Mouse (Mus musculus) neutrophil, adult 5-6 weeks (primary cell): ENCODE data around the gene Tnrc6b. TPM values are rescaled to one million over a fixed set of nuclear protein-coding genes. Genes with fewer than 3 reads are reported as not detected.

Experiments
- ATAC-seq: fragments of 151-379, 151-347 bp; 2 replicates; pipeline ENCODE4 v1.8.0; 2017; ENCODE audit warnings: mild to moderate bottlenecking, moderate TSS enrichment; ENCODE audit not compliant: insufficient number of reproducible peaks, poor library complexity, low FRiP score, severe bottlenecking; ENCODE audit errors: extremely low read depth
- total RNA-seq: library from RNA; stranded (forward); fragments of 200-1000 nt; gene quantifications from 2 replicates; pipeline ENCODE4 v1.2.3, GENCODE M21; 2017

The Tnrc6b gene
- total RNA-seq, 1 experiment from 2014 or later = 133 TPM

DNA sequence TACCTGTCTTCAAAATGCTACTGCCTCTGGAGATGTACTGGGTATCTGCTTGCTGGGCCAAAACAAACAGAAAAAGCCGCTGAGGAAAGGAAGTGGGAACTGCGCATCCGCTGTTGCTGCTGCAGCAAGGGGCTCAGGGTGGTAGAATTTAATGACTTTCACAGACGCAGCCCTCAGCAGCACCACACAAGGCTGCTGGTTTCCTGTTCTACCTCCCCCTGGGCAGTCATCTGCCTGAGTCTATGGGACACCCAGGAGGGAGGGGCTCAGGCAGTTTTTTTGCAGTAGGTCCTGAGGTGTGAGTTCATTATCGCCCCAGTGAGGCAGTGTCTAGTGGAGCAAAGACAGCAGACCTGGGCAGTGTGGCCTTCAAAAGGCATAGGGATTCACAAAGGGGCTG lies 13.5 kb upstream of the Tnrc6b start:
- peak; percentile 47 for ATAC-seq

DNA sequence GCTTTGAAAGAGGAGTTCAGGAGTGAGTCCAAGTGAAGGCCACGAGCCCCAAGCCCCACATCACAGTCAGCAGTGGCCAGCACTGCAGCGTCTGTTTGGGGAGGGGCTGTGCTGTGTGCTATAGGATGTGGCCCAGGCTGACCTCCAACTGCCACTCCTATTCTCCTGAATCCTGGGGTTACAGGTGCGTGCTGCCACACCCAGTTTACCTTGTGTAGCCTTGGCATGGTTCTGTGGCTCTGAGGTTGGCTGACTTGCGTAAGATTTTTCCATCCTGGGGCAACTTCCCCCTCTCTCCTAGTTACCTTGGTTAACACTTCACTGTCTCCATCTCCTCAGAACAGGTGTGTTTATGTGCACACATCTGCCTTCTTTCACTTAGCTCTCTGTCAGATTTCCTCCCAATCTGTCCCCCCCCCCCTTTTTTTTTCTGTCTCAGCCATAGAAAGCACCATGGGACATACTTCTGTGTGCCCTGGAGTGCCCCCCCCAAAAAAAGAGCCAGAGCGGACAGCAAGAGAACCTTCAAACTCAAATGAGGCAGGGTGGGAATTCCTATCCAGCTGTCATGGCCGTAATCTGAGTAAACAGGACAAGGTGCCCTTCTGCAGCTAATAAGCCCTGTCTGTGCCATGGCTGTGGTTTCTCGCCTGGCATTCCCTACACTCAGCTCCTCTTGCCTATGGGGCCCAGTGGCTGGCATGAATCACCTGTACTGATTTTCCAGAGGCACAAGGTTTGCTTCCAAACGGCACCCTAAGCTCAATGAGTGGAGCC lies 9.4 kb upstream of the Tnrc6b start:
- no peak for ATAC-seq

DNA sequence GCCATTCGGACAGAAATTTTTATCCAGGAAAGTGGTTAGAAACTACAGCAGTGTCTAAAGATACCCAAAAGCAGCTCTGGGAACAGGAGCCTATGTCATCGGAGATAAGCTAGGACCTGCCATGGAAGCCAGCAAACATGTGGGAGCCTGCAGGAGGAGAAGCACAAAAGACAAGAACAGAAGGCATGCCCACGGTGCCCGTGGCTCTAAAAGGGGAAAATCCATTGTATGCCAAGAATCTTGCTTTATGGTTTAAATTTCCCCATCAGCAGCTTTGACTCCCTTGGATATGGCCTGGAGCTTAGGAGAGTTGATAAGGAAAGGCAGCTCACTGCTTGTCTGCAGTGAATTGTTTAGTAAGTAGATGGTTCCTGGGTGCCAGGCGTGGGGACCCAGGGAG lies 8.2 kb upstream of the Tnrc6b start:
- ATAC-seq = no peak

DNA sequence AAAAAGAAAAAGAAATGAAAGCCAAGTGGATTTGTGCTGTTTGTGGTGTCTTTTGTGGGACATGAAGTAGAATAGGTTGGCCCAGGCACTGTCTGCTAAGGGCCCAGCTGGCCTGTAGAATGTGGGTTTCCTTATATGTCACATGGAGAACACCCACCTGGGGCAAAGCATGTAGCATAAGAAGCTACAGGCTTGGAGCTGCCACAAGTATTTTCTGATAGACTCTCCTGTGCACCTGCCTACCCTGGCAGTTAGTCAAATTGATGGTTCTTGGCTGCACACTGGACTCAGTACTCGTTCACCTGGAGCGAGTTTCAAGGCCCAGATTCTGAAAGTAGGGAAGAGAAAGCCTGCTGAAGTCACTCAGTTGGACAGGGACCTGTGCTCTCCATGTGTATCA lies 7.6 kb upstream of the Tnrc6b start:
- no peak for ATAC-seq

DNA sequence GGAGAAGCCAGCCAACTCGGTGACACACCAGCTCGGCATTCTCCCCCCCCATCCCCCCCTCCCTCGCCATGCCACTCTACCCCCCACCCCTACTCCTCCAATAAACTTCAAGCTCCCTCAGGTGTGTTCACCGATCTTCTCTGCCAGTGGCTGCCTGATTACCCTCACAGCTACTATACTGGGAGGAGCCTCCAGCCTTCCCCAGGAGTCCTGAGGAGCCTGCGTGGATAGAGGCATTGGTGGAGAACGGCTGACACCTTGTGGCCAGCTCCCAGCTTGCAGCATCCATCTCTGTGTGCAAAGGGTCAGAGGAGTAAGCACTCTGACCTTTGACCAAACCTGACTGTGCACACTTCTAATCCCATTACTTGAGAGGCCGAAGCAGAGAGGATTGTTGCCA lies 6.8 kb upstream of the Tnrc6b start:
- ATAC-seq = peak; percentile 93

DNA sequence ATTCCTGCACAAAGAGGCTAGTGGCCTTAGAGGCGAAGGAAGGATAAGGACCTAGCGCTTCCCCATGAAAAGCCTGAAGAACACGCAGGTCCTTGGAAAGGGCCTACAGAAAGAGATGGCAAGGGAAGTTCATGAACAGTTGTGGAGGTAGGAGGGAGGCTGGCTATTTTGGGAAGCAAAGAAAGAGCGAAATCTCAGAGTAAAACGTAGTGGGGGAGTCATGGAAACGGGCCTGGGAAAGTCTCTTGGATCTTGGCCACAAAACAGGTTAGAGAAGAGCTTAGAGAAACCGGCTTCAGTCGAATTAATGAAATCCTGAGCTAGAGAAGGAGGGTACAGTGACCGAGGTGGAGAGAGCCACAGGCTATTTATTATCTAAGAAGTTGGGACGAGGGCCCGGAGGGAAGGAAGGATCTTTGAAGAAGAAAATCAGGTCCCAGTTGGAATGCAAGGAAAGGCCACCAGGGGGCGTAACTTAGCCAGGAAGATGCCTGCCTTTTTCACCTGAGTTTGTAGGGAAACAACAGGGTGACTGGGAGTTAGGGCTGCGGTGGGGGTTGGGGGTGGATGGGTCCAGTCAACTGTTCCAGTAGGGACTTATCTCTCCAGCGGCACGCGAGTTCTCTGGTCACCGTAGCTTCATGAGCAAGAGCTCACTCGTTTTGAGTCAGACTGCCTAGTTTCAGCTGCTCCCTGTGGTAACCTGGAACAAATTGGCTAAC lies 5.1 kb upstream of the Tnrc6b start:
- no peak for ATAC-seq

DNA sequence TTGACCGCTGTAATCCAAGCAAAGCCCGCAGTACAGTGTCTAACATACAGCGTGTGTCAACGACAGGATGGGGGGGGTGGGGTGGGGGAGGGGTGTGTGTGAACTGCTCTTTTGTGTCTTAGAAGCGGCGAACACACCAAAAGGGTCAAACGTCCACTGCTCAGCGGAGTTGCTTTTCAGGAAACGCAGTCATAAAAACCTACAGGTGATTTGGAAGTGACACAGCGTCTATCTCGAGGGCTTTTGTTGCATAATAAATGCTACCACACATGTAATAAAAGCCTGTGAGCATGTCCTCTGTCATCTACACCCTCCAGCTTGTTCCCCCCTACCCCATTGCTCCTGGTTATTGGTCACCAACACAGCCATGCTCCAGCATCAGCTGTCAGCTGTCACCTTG lies 4.5 kb upstream of the Tnrc6b start:
- ATAC-seq = no peak

DNA sequence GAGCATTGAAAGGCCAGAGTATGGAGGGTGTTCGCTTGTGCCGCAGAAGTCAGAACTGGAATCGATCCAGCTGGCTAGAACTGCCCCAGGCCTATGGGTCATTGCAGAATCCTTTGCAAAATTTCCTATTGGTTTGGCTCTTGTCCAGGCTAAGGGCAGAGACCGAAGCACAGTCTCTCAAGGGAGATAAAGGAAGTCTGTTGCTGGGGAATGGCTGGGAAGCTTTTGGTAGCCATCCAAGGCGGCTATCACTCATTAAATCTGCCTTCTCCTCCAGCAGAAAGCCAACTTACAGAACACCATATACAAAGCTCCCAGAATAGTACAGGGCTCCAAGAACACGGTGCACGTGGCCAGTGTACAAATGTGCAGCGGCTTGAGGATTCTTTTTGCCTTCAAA lies 4.0 kb upstream of the Tnrc6b start:
- no peak for ATAC-seq

DNA sequence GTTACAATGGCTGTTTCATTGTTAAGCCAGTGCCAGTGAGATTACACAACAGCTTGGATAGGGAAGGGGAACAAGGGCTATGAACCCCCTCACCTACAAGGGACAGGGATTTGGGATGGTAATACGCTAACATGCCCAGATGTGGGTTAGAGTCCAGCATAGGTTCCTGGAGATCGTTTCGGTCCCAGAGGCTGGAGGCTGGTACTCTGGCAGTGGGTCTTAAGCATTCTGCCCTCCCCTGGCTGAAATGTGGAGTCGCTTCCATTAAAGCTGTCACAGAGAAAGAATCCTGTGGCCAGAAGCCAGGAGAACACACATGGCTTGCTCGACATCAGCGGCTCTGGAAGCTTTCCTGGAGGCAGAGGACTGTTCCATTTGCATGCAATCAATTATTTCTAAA lies 1.5 kb upstream of the Tnrc6b start:
- ATAC-seq = no peak

DNA sequence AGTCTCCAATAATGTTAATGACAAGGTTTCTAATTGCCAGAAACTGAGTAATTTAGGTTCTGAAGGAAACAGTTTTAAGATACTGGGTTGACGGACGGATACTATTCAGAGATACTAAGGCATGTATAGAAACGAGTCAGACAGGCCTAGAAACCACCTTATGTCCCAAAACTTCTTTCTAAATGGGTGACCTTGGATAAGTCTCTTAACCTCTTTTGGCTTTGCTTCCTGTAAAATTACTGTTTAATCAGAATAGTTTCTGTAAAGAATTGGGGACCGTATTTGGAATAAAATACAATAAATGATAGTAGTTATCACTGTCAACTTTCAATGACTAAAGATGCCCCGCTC lies 881 bp upstream of the Tnrc6b start:
- ATAC-seq = no peak

DNA sequence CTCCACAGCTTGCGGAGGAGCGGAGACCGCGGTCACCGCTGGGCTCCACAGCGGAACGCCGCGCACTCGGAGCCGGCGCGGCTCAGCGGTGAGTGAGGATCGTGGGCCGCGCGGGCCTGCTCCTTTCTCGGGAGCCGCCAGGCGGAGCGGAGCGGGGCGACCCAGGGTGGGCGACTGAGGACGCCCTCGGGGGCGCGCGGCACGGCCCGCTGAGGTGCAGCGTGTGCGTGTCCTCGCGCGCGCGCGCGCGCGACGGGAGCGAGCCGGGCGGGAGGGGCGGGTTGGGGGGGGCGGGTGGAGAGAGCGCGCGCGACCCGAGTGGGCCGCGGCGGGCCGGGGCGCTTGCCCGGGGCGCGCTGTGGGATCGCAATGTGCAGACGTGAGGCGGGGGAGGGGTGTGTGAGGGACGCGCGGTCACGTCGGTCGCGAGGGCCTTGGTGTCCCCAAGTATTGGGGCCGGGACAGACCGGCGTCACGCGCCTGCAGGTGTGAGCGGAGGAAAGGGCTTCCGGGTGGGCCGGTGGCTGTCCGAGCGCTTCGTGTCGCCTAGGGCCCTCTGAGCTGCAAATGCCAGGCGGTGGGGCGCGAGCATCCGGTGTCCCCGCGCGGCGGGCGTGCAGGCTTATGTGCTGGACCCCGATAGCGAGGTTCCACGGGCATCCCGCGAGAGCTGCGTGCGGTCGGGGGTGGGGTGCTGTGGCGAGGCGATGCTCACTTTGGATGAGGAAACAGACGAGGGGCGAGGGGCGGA lies 463 bp downstream of the Tnrc6b start:
- no peak for ATAC-seq

DNA sequence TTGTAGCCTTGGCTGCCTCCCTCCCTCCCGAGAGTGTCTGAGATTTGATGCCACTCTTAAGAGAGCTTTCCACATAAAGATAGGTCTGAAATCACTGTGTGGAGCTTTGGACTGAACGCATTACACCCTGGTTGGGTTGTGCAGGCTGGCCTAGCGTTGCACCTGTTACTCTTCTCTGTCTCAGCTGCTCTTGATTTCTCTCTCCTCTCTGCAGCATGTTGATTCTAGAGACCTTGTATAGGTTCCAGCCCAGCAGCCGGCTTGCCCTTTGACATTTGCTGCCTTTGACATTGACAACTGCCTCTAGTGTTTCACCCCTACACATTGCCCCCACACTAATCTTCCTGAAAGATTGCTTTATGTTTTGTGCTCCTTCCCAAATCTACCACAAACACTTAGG lies 3.2 kb downstream of the Tnrc6b start:
- no peak for ATAC-seq

DNA sequence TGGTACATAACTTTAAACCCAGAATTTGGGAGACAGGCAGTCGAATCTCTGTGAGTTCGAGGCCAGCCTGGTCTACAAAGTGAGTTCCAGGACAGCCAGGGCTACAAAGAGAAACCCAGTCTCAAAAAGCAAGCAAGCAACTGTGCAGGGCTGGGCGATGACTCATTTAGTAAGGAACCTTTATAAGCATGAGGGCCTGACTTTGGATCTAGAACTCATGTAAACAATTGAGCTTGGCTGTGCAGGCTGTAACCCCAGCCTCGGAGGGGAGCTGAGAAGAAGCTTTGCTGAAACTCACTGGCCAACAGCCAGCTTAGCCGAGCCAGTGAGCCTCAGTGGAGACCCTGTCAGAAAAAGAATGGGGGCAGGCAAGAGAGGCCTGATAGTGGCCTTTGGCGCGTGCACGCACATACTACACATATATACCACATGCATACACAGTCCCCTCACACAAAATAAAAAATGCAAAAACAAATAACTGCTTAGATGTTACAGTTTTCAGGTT lies 5.6 kb downstream of the Tnrc6b start:
- no peak for ATAC-seq

DNA sequence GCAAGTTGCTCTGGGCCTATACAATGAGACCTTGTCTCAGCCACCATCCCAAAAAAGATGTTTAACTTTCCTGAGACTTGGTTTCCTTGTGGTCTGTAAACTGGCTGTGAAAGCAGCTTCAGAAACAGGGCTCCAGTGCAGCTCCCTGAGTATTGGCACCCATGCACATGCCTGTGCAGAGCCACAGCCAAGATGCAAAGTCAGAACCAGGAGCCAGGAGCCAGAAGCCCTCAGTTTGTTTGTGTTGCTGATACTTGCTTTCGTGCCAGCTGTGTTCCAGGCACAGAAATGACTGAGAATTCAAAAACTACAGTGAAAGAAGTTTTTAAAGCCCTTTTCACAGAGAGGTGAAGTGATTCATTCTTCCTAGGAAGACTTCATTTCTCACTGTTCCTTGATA lies 6.3 kb downstream of the Tnrc6b start:
- no peak for ATAC-seq

DNA sequence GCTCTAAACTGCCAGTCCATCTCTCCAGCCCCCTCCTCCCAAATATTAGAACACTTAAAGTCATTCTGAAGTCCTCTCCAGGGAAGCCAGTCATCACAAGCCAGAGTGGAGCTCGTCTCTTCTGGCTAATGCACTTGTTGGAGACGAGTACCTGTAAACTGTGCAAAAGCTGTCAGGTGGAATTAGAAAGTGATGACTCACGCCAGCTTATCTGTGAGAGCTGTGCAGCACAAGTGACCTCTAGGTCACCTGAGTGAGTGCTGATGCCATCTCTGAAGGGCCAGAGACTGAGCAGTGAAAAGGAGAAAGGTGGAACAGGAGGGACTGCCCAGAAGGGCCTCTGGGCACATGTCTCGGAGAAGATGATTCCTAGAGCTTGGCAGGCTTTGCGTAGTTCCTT lies 9.1 kb downstream of the Tnrc6b start:
- no peak for ATAC-seq

DNA sequence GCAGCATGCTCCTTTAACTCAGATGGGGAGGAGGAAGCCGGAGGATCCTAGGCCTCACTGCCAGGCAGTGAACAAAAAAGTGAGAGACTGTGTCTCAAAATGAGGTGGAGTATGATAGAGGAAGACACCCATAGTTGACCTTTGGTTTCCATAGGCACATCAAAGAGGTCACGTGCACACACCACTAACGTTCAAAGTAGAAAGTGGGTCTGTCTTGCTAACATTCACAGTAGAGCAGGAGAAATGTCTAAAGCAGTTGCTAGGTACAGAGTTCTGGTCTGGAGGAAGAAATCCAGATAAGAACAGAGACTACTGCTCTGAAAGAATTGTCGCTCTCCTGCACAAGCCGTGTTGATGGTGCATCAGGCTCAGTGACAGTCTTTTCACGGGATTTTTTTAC lies 10.7 kb downstream of the Tnrc6b start:
- ATAC-seq = no peak

DNA sequence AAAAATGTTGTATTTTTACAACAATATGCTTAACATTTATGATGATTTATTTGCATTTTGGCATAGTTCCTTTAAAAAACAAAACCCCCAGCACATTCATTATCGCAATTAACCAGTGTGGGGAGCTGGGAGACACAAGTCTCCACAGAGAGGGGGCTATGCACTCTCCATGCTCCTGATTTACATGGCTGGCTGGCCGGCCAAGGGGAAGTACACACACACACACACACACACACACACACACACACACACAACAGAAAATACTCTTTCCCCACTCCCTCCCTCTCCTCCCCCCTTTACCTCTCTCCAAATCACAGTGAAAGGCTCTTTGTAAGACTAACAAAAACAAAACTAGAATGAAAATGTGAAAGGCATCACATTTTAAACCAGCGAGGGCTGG lies 11.3 kb downstream of the Tnrc6b start:
- no peak for ATAC-seq

DNA sequence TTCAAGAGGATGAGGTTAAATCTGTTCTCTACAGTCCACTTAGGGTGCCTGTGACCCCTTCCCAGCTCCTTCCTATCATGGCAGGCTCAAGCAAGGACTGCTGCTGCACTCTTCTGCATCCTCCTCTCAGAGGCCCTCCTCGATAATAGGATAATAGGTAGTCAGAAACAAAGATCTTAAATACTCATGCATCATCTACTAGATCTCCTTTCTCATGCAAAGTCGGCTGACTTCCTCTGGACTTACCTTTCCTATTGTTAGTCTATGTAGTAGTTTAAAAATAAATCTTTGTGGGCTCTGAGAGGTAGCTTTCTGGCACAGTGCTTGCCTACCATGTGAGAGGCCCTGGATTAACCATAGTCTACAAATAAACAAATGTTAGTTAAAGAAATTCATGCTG lies 18.4 kb downstream of the Tnrc6b start:
- ATAC-seq = no peak

DNA sequence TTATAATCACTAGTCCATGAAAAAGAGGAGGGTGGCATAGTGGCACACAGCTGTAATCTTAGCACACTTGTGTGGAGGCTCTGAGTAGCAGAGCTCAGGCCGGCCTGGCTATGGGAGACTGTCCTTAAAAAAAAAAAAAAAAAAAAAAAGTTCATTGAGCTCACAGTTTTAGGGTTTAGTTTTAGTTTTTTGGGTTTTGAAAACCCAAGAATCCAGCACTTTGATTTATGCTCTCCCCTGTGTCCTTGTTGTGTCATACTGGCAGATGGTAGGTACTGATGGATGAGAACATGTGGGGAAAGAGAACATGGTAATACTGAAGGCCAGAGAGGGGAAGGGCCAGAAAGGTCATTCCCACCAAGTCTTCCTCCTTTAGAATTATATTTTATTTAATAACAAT lies 19.9 kb downstream of the Tnrc6b start:
- ATAC-seq = no peak

DNA sequence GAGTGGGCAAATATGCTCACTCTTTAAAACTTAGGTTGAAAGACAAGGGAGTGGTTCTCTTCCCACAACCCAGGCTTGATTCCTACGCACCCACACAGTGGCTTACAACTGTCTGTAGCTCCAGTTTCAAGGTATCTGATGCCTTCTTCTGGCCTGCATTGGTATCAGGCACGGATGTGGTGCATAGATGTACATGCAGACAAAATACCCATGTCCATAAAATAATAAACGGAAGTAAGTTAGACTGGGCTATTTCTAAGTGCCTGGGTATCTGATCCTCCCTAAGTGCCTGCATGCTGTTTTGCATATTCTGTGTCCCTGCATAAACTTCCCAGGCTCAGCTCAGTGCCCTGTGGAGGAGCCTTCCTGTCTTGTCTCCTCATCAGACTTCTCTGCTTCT lies 20.4 kb downstream of the Tnrc6b start:
- no peak for ATAC-seq
